Mouse (Mus musculus): ENCODE results near the gene 6030468B19Rik. TPM values are rescaled to one million over a fixed set of nuclear protein-coding genes. Genes with fewer than 3 reads are reported as not detected.

Gene 6030468B19Rik
- polyA plus RNA-seq, 1 experiment from 2014 or later = 0.19 TPM

- 87% methylated on average over 10 of the region's 10 CpGs for WGBS
- ATAC-seq (ENCODE audit: insufficient number of reproducible peaks, insufficient read depth, low FRiP score, low read depth) = no peak
- H3K36me3 ChIP-seq (ENCODE audit: control insufficient read depth, insufficient read depth, low read length) = peaks cover 82% of the 10 kb centered on the region
- H3K27me3 ChIP-seq (ENCODE audit: control insufficient read depth, insufficient read depth, low read length) = no peaks in the 10 kb centered on the region
- H3K9ac ChIP-seq (ENCODE audit: low read length) = no peak overlapping the region
- H3K4me2 ChIP-seq (ENCODE audit: low read length) = no peak overlapping the region
- H3K27ac ChIP-seq (replicated peaks in 1 of 2; ENCODE audit: control insufficient read depth in 1 of 2, insufficient read depth in 1 of 2, low read depth in 2 of 2, low read length in 2 of 2) = no peak overlapping the region
- no peaks in the 10 kb centered on the region for H3K9me3 ChIP-seq (ENCODE audit: control insufficient read depth, low read length)
- peaks cover 6 to 7% of the 10 kb centered on the region in 2 experiments; a peak in 2 of 4 replicates for H3K4me1 ChIP-seq (ENCODE audit: control insufficient read depth in 2 of 2, insufficient read depth in 2 of 2, low read length in 2 of 2)
- no peak overlapping the region for H3K4me3 ChIP-seq (ENCODE audit: control insufficient read depth in 1 of 2, insufficient read depth in 1 of 2, low read depth in 1 of 2, low read length in 2 of 2)
Measured at GRCm38 (mm10) chr11:117770407-117770806, 27.1 kb upstream of the 6030468B19Rik start.

- H3K36me3 ChIP-seq (ENCODE audit: control insufficient read depth, insufficient read depth, low read length) = peaks cover 84% of the 10 kb centered on the region
- H3K4me2 ChIP-seq (ENCODE audit: low read length) = no peak overlapping the region
- no peaks in the 10 kb centered on the region for H3K9me3 ChIP-seq (ENCODE audit: control insufficient read depth, low read length)
- H3K9ac ChIP-seq (ENCODE audit: low read length) = no peak overlapping the region
- 93% methylated on average over 7 of the region's 7 CpGs for WGBS
- peaks cover 0 to 7% of the 10 kb centered on the region in 2 experiments; a peak in 2 of 4 replicates for H3K4me1 ChIP-seq (ENCODE audit: control insufficient read depth in 2 of 2, insufficient read depth in 2 of 2, low read length in 2 of 2)
- no peak for ATAC-seq (ENCODE audit: insufficient number of reproducible peaks, insufficient read depth, low FRiP score, low read depth)
- no peaks in the 10 kb centered on the region for H3K27me3 ChIP-seq (ENCODE audit: control insufficient read depth, insufficient read depth, low read length)
- H3K4me3 ChIP-seq (ENCODE audit: control insufficient read depth in 1 of 2, insufficient read depth in 1 of 2, low read depth in 1 of 2, low read length in 2 of 2) = no peak overlapping the region
- H3K27ac ChIP-seq (replicated peaks in 1 of 2; ENCODE audit: control insufficient read depth in 1 of 2, insufficient read depth in 1 of 2, low read depth in 2 of 2, low read length in 2 of 2) = no peak overlapping the region
Measured at GRCm38 (mm10) chr11:117772352-117772751, 25.1 kb upstream of the 6030468B19Rik start.

GRCm38 (mm10) chr11:117774925-117775324 is 22.5 kb upstream of the 6030468B19Rik start:
- H3K4me1 ChIP-seq (ENCODE audit: control insufficient read depth in 2 of 2, insufficient read depth in 2 of 2, low read length in 2 of 2) = peaks cover 7 to 12% of the 10 kb centered on the region in 2 experiments
- no peaks in the 10 kb centered on the region for H3K9me3 ChIP-seq (ENCODE audit: control insufficient read depth, low read length)
- peaks cover 82% of the 10 kb centered on the region for H3K36me3 ChIP-seq (ENCODE audit: control insufficient read depth, insufficient read depth, low read length)
- no peak for ATAC-seq (ENCODE audit: insufficient number of reproducible peaks, insufficient read depth, low FRiP score, low read depth)
- H3K27me3 ChIP-seq (ENCODE audit: control insufficient read depth, insufficient read depth, low read length) = no peaks in the 10 kb centered on the region
- WGBS = 89% methylated on average over 10 of the region's 10 CpGs
- H3K4me3 ChIP-seq (ENCODE audit: control insufficient read depth in 1 of 2, insufficient read depth in 1 of 2, low read depth in 1 of 2, low read length in 2 of 2) = no peak overlapping the region
- H3K27ac ChIP-seq (replicated peaks in 1 of 2; ENCODE audit: control insufficient read depth in 1 of 2, insufficient read depth in 1 of 2, low read depth in 2 of 2, low read length in 2 of 2) = no peak overlapping the region
- H3K4me2 ChIP-seq (ENCODE audit: low read length) = no peak overlapping the region
- H3K9ac ChIP-seq (ENCODE audit: low read length) = no peak overlapping the region

- H3K4me3 ChIP-seq (ENCODE audit: control insufficient read depth in 1 of 2, insufficient read depth in 1 of 2, low read depth in 1 of 2, low read length in 2 of 2) = no peak overlapping the region
- H3K4me1 ChIP-seq (ENCODE audit: control insufficient read depth in 2 of 2, insufficient read depth in 2 of 2, low read length in 2 of 2) = peaks cover 8 to 12% of the 10 kb centered on the region in 2 experiments
- no peak overlapping the region for H3K9ac ChIP-seq (ENCODE audit: low read length)
- H3K27me3 ChIP-seq (ENCODE audit: control insufficient read depth, insufficient read depth, low read length) = no peaks in the 10 kb centered on the region
- no peak for ATAC-seq (ENCODE audit: insufficient number of reproducible peaks, insufficient read depth, low FRiP score, low read depth)
- WGBS = 90% methylated on average over 13 of the region's 13 CpGs
- H3K4me2 ChIP-seq (ENCODE audit: low read length) = no peak overlapping the region
- no peaks in the 10 kb centered on the region for H3K9me3 ChIP-seq (ENCODE audit: control insufficient read depth, low read length)
- no peak overlapping the region for H3K27ac ChIP-seq (replicated peaks in 1 of 2; ENCODE audit: control insufficient read depth in 1 of 2, insufficient read depth in 1 of 2, low read depth in 2 of 2, low read length in 2 of 2)
- H3K36me3 ChIP-seq (ENCODE audit: control insufficient read depth, insufficient read depth, low read length) = peaks cover 78% of the 10 kb centered on the region
Measured at GRCm38 (mm10) chr11:117775540-117775939, 21.9 kb upstream of the 6030468B19Rik start.

- Histone ChIP-seq H3K4me1 (ENCODE audit: control insufficient read depth in 2 of 2, insufficient read depth in 2 of 2, low read length in 2 of 2) (peaks cover 15 to 17% of the 10 kb centered on the region in 2 experiments), H3K36me3 (ENCODE audit: control insufficient read depth, insufficient read depth, low read length) (peaks cover 72% of the 10 kb centered on the region), H3K27me3 (ENCODE audit: control insufficient read depth, insufficient read depth, low read length) (no peaks in the 10 kb centered on the region), H3K4me2 (ENCODE audit: low read length) (no peak overlapping the region), H3K9ac (ENCODE audit: low read length) (no peak overlapping the region), H3K9me3 (ENCODE audit: control insufficient read depth, low read length) (no peaks in the 10 kb centered on the region), H3K4me3 (ENCODE audit: control insufficient read depth in 1 of 2, insufficient read depth in 1 of 2, low read depth in 1 of 2, low read length in 2 of 2) (no peak overlapping the region), H3K27ac (replicated peaks in 1 of 2; ENCODE audit: control insufficient read depth in 1 of 2, insufficient read depth in 1 of 2, low read depth in 2 of 2, low read length in 2 of 2) (no peak overlapping the region)
- WGBS = 88% methylated on average over 14 of the region's 14 CpGs
- ATAC-seq (ENCODE audit: insufficient number of reproducible peaks, insufficient read depth, low FRiP score, low read depth) = no peak
Measured at GRCm38 (mm10) chr11:117776085-117776792, 21.2 kb upstream of the 6030468B19Rik start.

- Histone ChIP-seq H3K27ac (replicated peaks in 1 of 2; ENCODE audit: control insufficient read depth in 1 of 2, insufficient read depth in 1 of 2, low read depth in 2 of 2, low read length in 2 of 2) (no peak overlapping the region), H3K9ac (ENCODE audit: low read length) (no peak overlapping the region), H3K4me2 (ENCODE audit: low read length) (no peak overlapping the region), H3K27me3 (ENCODE audit: control insufficient read depth, insufficient read depth, low read length) (no peaks in the 10 kb centered on the region), H3K4me3 (ENCODE audit: control insufficient read depth in 1 of 2, insufficient read depth in 1 of 2, low read depth in 1 of 2, low read length in 2 of 2) (no peak overlapping the region), H3K4me1 (ENCODE audit: control insufficient read depth in 2 of 2, insufficient read depth in 2 of 2, low read length in 2 of 2) (peaks cover 22 to 26% of the 10 kb centered on the region in 2 experiments), H3K9me3 (ENCODE audit: control insufficient read depth, low read length) (no peaks in the 10 kb centered on the region), H3K36me3 (ENCODE audit: control insufficient read depth, insufficient read depth, low read length) (peaks cover 64% of the 10 kb centered on the region)
- no peak for ATAC-seq (ENCODE audit: insufficient number of reproducible peaks, insufficient read depth, low FRiP score, low read depth)
- 84% methylated on average over 5 of the region's 5 CpGs for whole genome bisulfite sequencing
Measured at GRCm38 (mm10) chr11:117777111-117777510, 20.3 kb upstream of the 6030468B19Rik start.

GRCm38 (mm10) chr11:117778031-117778430 is 19.4 kb upstream of the 6030468B19Rik start:
- no peaks in the 10 kb centered on the region for H3K27me3 ChIP-seq (ENCODE audit: control insufficient read depth, insufficient read depth, low read length)
- 86% methylated on average over 11 of the region's 11 CpGs for WGBS
- 0 out of 4 replicates have a peak overlapping the region, but pooled peaks of 1 of the 2 experiments have one; percentile 94 for H3K27ac ChIP-seq (replicated peaks in 1 of 2; ENCODE audit: control insufficient read depth in 1 of 2, insufficient read depth in 1 of 2, low read depth in 2 of 2, low read length in 2 of 2)
- no peak for ATAC-seq (ENCODE audit: insufficient number of reproducible peaks, insufficient read depth, low FRiP score, low read depth)
- H3K4me1 ChIP-seq (ENCODE audit: control insufficient read depth in 2 of 2, insufficient read depth in 2 of 2, low read length in 2 of 2) = peaks cover 25 to 32% of the 10 kb centered on the region in 2 experiments
- H3K36me3 ChIP-seq (ENCODE audit: control insufficient read depth, insufficient read depth, low read length) = peaks cover 54% of the 10 kb centered on the region
- H3K4me2 ChIP-seq (ENCODE audit: low read length) = no peak overlapping the region
- no peak overlapping the region for H3K4me3 ChIP-seq (ENCODE audit: control insufficient read depth in 1 of 2, insufficient read depth in 1 of 2, low read depth in 1 of 2, low read length in 2 of 2)
- H3K9me3 ChIP-seq (ENCODE audit: control insufficient read depth, low read length) = no peaks in the 10 kb centered on the region
- no peak overlapping the region for H3K9ac ChIP-seq (ENCODE audit: low read length)

Data from heart, embryonic 14.5 days (tissue).